Mouse (Mus musculus) midbrain, embryonic 10.5 days (tissue): ENCODE results near the gene Cog1. TPM values are rescaled to one million over a fixed set of nuclear protein-coding genes. Genes with fewer than 3 reads are reported as not detected.
"Not testable (repeated sequence)": the region's sequence is repeated elsewhere in the genome, so short reads cannot be mapped to it uniquely, and the experiment has no call there.

Experiments used
- DNase-seq: peaks from one replicate; pipeline ENCODE4 v3.0.0-alpha.2; 2017; ENCODE audit warnings: low spot score
- H3K27ac ChIP-seq: fragments of 300-500 bp; sonication (generic); replicated peaks from 2 replicates; pipeline ENCODE4 v1.5.1; 2016; ENCODE audit warnings: mild to moderate bottlenecking
- H3K27me3 ChIP-seq: fragments of 300-500 bp; sonication (generic); 2 replicates; pipeline ENCODE4 v1.6.1; 2016; ENCODE audit warnings: low read depth, mild to moderate bottlenecking; ENCODE audit not compliant: poor library complexity, severe bottlenecking
- H3K36me3 ChIP-seq: fragments of 300-500 bp; sonication (generic); 2 replicates; pipeline ENCODE4 v1.6.1; 2016; ENCODE audit warnings: mild to moderate bottlenecking, moderate library complexity
- H3K4me1 ChIP-seq: fragments of 300-500 bp; sonication (generic); 2 replicates; pipeline ENCODE4 v1.6.1; 2016
- H3K4me3 ChIP-seq: fragments of 300-500 bp; sonication (generic); 2 replicates; pipeline ENCODE4 v1.5.1; 2016; ENCODE audit warnings: mild to moderate bottlenecking, moderate library complexity
- H3K9me3 ChIP-seq: fragments of 300-500 bp; sonication (generic); replicated peaks from 2 replicates; pipeline ENCODE4 v1.6.1; 2016; ENCODE audit warnings: mild to moderate bottlenecking
- WGBS: fragments of 180-500 bp; shearing (Covaris S2); methylation state at CpG from one replicate; pipeline ENCODE4 v1.1.7; 2016; 5-methylcytosine and 5-hydroxymethylcytosine counted together
- polyA plus RNA-seq: library from polyadenylated mRNA; unstranded; fragments of >200 nt; fragmentation: Nextera tagmentation; extraction: Ambion mirVana; gene quantifications from 2 replicates; pipeline ENCODE4 v1.2.1, GENCODE M21; 2016

Gene Cog1
- polyA plus RNA-seq, 1 experiment from 2014 or later: 23.1 TPM

- Histone ChIP-seq H3K4me1 (no peaks in the 10 kb centered on the region), H3K27ac (no peak overlapping the region), H3K36me3 (peaks cover 100% of the 10 kb centered on the region), H3K4me3 (no peak overlapping the region), H3K27me3 (no peaks in the 10 kb centered on the region), H3K9me3 (no peaks in the 10 kb centered on the region)
- DNase-seq: no peak
- 91% methylated on average over 4 of the region's 4 CpGs for WGBS
These were observed 9.8 kb downstream of the Cog1 start for GRCm38 (mm10) chr11:113658763-113659162.

- not testable (repeated sequence) for H3K4me3 ChIP-seq, DNase-seq, H3K27ac ChIP-seq, H3K9me3 ChIP-seq, H3K4me1 ChIP-seq, H3K27me3 ChIP-seq
- peaks cover 99% of the 10 kb centered on the region for H3K36me3 ChIP-seq
- 97% methylated on average over 3 of the region's 3 CpGs for WGBS
These were observed 11.2 kb downstream of the Cog1 start for GRCm38 (mm10) chr11:113660213-113660612.

GRCm38 (mm10) chr11:113660940-113661339, 12.0 kb downstream of the Cog1 start:
- no peaks in the 10 kb centered on the region for H3K4me1 ChIP-seq
- H3K27ac ChIP-seq: no peak overlapping the region
- DNase-seq: no peak
- no peaks in the 10 kb centered on the region for H3K9me3 ChIP-seq
- 95% methylated on average over 11 of the region's 11 CpGs for WGBS
- H3K36me3 ChIP-seq: peaks cover 94% of the 10 kb centered on the region
- H3K4me3 ChIP-seq: no peak overlapping the region
- H3K27me3 ChIP-seq: no peaks in the 10 kb centered on the region

- DNase-seq: no peak
- no peak overlapping the region for H3K4me3 ChIP-seq
- peaks cover 89% of the 10 kb centered on the region for H3K36me3 ChIP-seq
- 95% methylated on average over 18 of the region's 18 CpGs for WGBS
- no peaks in the 10 kb centered on the region for H3K27me3 ChIP-seq
- H3K27ac ChIP-seq: no peak overlapping the region
- peaks cover 4% of the 10 kb centered on the region for H3K4me1 ChIP-seq
- no peaks in the 10 kb centered on the region for H3K9me3 ChIP-seq
These were observed 12.9 kb downstream of the Cog1 start for GRCm38 (mm10) chr11:113661835-113662351.

- H3K4me1 ChIP-seq: peaks cover 15% of the 10 kb centered on the region
- DNase-seq: no peak
- 79% methylated on average over 2 of the region's 2 CpGs for WGBS
- H3K27me3 ChIP-seq: no peaks in the 10 kb centered on the region
- H3K9me3 ChIP-seq: no peaks in the 10 kb centered on the region
- peaks cover 88% of the 10 kb centered on the region for H3K36me3 ChIP-seq
- no peak overlapping the region for H3K4me3 ChIP-seq
- H3K27ac ChIP-seq: no peak overlapping the region
These were observed 15.3 kb downstream of the Cog1 start for GRCm38 (mm10) chr11:113664279-113664678.

- Histone ChIP-seq H3K36me3 (peaks cover 86% of the 10 kb centered on the region), H3K27me3 (no peaks in the 10 kb centered on the region), H3K9me3 (no peaks in the 10 kb centered on the region), H3K4me3 (no peak overlapping the region), H3K27ac (no peak overlapping the region), H3K4me1 (peaks cover 15% of the 10 kb centered on the region)
- DNase-seq: no peak
- 95% methylated on average over 6 of the region's 6 CpGs for WGBS
These were observed 17.2 kb downstream of the Cog1 start for GRCm38 (mm10) chr11:113666205-113666604.

GRCm38 (mm10) chr11:113666648-113667047, 17.7 kb downstream of the Cog1 start:
- Histone ChIP-seq H3K27ac (no peak overlapping the region), H3K9me3 (no peaks in the 10 kb centered on the region), H3K36me3 (peaks cover 86% of the 10 kb centered on the region), H3K4me3 (no peak overlapping the region), H3K4me1 (peaks cover 15% of the 10 kb centered on the region), H3K27me3 (no peaks in the 10 kb centered on the region)
- DNase-seq: no peak
- 69% methylated on average over 10 of the region's 10 CpGs for WGBS

- no peak overlapping the region for H3K4me3 ChIP-seq
- no peak for DNase-seq
- no peaks in the 10 kb centered on the region for H3K27me3 ChIP-seq
- H3K4me1 ChIP-seq: peaks cover 15% of the 10 kb centered on the region
- WGBS: 92% methylated on average over 2 of the region's 2 CpGs
- no peak overlapping the region for H3K27ac ChIP-seq
- H3K9me3 ChIP-seq: no peaks in the 10 kb centered on the region
- peaks cover 86% of the 10 kb centered on the region for H3K36me3 ChIP-seq
These were observed 18.2 kb downstream of the Cog1 start for GRCm38 (mm10) chr11:113667122-113667521.

- DNase-seq: no peak
- H3K27ac ChIP-seq: no peak overlapping the region
- no peak overlapping the region for H3K4me3 ChIP-seq
- H3K27me3 ChIP-seq: no peaks in the 10 kb centered on the region
- H3K36me3 ChIP-seq: peaks cover 86% of the 10 kb centered on the region
- peaks cover 15% of the 10 kb centered on the region for H3K4me1 ChIP-seq
- no peaks in the 10 kb centered on the region for H3K9me3 ChIP-seq
- 89% methylated on average over 4 of the region's 4 CpGs for WGBS
These were observed 18.7 kb downstream of the Cog1 start for GRCm38 (mm10) chr11:113667704-113668103.

- peaks cover 86% of the 10 kb centered on the region for H3K36me3 ChIP-seq
- WGBS: 95% methylated on average over 5 of the region's 5 CpGs
These were observed 19.9 kb downstream of the Cog1 start for GRCm38 (mm10) chr11:113668857-113669256.

GRCm38 (mm10) chr11:113669711-113670110, 20.7 kb downstream of the Cog1 start:
- Histone ChIP-seq H3K36me3 (peaks cover 87% of the 10 kb centered on the region), H3K4me3 (no peak overlapping the region), H3K27me3 (no peaks in the 10 kb centered on the region), H3K9me3 (no peaks in the 10 kb centered on the region), H3K27ac (no peak overlapping the region), H3K4me1 (peaks cover 15% of the 10 kb centered on the region)
- 89% methylated on average over 4 of the region's 4 CpGs for WGBS
- no peak for DNase-seq

More at GRCm38 (mm10) chr11:113668857-113669256, 19.9 kb downstream of the Cog1 start:
- Histone ChIP-seq H3K27me3 (no peaks in the 10 kb centered on the region), H3K9me3 (no peaks in the 10 kb centered on the region), H3K4me1 (peaks cover 15% of the 10 kb centered on the region), H3K4me3 (no peak overlapping the region), H3K27ac (no peak overlapping the region)
- no peak for DNase-seq

GRCm38 (mm10) chr11:113673614-113674013, 24.6 kb downstream of the Cog1 start:
- Histone ChIP-seq H3K4me1 (no peaks in the 10 kb centered on the region), H3K27me3 (no peaks in the 10 kb centered on the region), H3K27ac (no peak overlapping the region), H3K9me3 (no peaks in the 10 kb centered on the region), H3K4me3 (no peak overlapping the region), H3K36me3 (peaks cover 91% of the 10 kb centered on the region)
- DNase-seq: no peak
- 97% methylated on average over 4 of the region's 4 CpGs for WGBS

GRCm38 (mm10) chr11:113674595-113674994, 25.6 kb downstream of the Cog1 start:
- no peak overlapping the region for H3K27ac ChIP-seq
- H3K27me3 ChIP-seq: no peaks in the 10 kb centered on the region
- no peak for DNase-seq
- H3K4me3 ChIP-seq: no peak overlapping the region
- peaks cover 81% of the 10 kb centered on the region for H3K36me3 ChIP-seq
- no peaks in the 10 kb centered on the region for H3K4me1 ChIP-seq
- 94% methylated on average over 5 of the region's 5 CpGs for WGBS
- H3K9me3 ChIP-seq: no peaks in the 10 kb centered on the region

- H3K9me3 ChIP-seq: no peaks in the 10 kb centered on the region
- peaks cover 60% of the 10 kb centered on the region for H3K36me3 ChIP-seq
- no peak for DNase-seq
- WGBS: 89% methylated on average over 2 of the region's 2 CpGs
- no peak overlapping the region for H3K4me3 ChIP-seq
- H3K27me3 ChIP-seq: no peaks in the 10 kb centered on the region
- H3K27ac ChIP-seq: no peak overlapping the region
- peaks cover 10% of the 10 kb centered on the region for H3K4me1 ChIP-seq
These were observed 27.9 kb downstream of the Cog1 start for GRCm38 (mm10) chr11:113676847-113677246.
